16 mouse cellular contexts compared by ENCODE assay signal in the genomic region with DNA sequence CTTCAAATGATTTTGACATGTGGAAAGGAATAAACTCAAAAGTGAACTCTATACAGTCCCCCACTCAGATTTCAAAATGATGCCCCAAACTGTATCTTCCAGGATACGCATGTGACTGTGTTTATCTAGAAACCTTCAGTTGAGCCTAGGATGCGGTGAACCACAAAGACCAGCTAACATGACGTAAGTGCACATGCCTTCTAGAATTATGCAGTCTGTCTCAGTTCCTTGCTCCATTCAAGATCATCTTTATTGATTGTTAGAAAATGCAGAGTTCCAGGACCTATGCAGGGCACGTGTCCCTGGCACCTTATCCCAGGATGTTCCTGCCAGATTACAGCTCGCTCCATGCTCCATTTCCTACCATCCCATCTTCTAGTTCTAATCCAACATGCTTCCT.
DNase-seq lines count a peak whose midpoint lies in the region; ATAC-seq lines count a peak whose summit lies in the region.
"Had no signal": no experiment of that assay in that cellular context is flagged by ENCODE, and none has a peak within 500 bp of the region (broad histone marks: within the 10 kb centered on the region; RNA-seq: fewer than 3 reads in every experiment).

No protein-coding gene starts in this region.

- no peaks in the 10 kb centered on the region for H3K27me3 ChIP-seq in intestine, embryonic 16.5 days (replicated peaks; ENCODE audit: control insufficient read depth, insufficient read depth, low read length)
- H3K27me3 ChIP-seq: heart, embryonic 15.5 days; liver, embryonic 15.5 days had no signal

- peak; percentile 82 for DNase-seq in 416B (ENCODE audit: low read depth)
- peak; percentile 92 for DNase-seq in CD4-positive helper T cell, adult 2 months (ENCODE audit: low read depth, low spot score)
- DNase-seq in skeletal muscle tissue, adult 2 months (ENCODE audit: low read depth, low spot score): peak; percentile 3
- no peak for DNase-seq in kidney, adult 18-20 months
- no peak for DNase-seq in frontal cortex, adult 2 months (ENCODE audit: extremely low spot score in 1 of 2, low spot score in 1 of 2)
- DNase-seq: cerebellum, postnatal 25 days; left cerebral cortex, postnatal 4 days; right cerebral cortex, postnatal 14 days had no signal

- no peaks in the 10 kb centered on the region for H3K4me1 ChIP-seq in intestine, embryonic 16.5 days (ENCODE audit: control insufficient read depth, insufficient read depth, low read length)
- H3K4me1 ChIP-seq: liver, embryonic 15.5 days had no signal

- no peak overlapping the region for H3K9ac ChIP-seq in intestine, embryonic 16.5 days (ENCODE audit: low read depth, low read length)
- H3K9ac ChIP-seq: heart, embryonic 15.5 days; liver, embryonic 15.5 days had no signal

- 86% methylated on average over 5 of the region's 5 CpGs for WGBS in intestine, embryonic 16.5 days

- no peaks in the 10 kb centered on the region for H3K9me3 ChIP-seq in intestine, embryonic 16.5 days (ENCODE audit: control insufficient read depth, low read length)
- H3K9me3 ChIP-seq: G1E; heart, embryonic 15.5 days; liver, embryonic 15.5 days; megakaryocyte, embryonic 14.5 days had no signal

- ATAC-seq in hematopoietic stem cell, adult 5-6 weeks (replicated peaks in 1 of 2; ENCODE audit: insufficient read depth in 1 of 2, low FRiP score in 2 of 2, low TSS enrichment in 1 of 2, low read depth in 1 of 2, poor library complexity in 2 of 2, severe bottlenecking in 2 of 2): peak; percentile 51 to 71; a peak in 2 of 4 replicates
- no peak for ATAC-seq in intestine, embryonic 16.5 days
- ATAC-seq: hindbrain, postnatal 0 days had no signal

- H3K27ac ChIP-seq in intestine, embryonic 16.5 days (ENCODE audit: low read length): no peak overlapping the region
- H3K27ac ChIP-seq: heart, embryonic 15.5 days; hindbrain, postnatal 0 days; kidney, postnatal 0 days; liver, embryonic 15.5 days had no signal

- H3K4me3 ChIP-seq in intestine, embryonic 16.5 days (ENCODE audit: low read length): no peak overlapping the region
- H3K4me3 ChIP-seq: heart, embryonic 15.5 days; liver, embryonic 15.5 days; megakaryocyte, embryonic 14.5 days had no signal

- H3K36me3 ChIP-seq in intestine, embryonic 16.5 days (ENCODE audit: control insufficient read depth, insufficient read depth, low read length): no peaks in the 10 kb centered on the region
- H3K36me3 ChIP-seq: G1E; heart, embryonic 15.5 days; liver, embryonic 15.5 days had no signal

- no peak overlapping the region for H3K4me2 ChIP-seq in intestine, embryonic 16.5 days (ENCODE audit: low read depth, low read length)
- H3K4me2 ChIP-seq: heart, embryonic 15.5 days; liver, embryonic 15.5 days had no signal

Comparison
In these comparisons a context has a peak if more than half of its experiments do, and no peak if none do; other contexts are left out.
1. DNase-seq: peak in 416B (single experiment), CD4-positive helper T cell, adult 2 months (single experiment) and skeletal muscle tissue, adult 2 months (single experiment); none in kidney, adult 18-20 months (single experiment) and frontal cortex, adult 2 months (0 of 2).